Mouse (Mus musculus) brain, embryonic 14.5 days (tissue): ENCODE measurements around the gene Ccdc17.

Experiments
- CTCF ChIP-seq: fragments of 200-500 bp; IDR thresholded peaks from 2 replicates; pipeline ENCODE4 v1.5.1; 2012; ENCODE audit warnings: inconsistent platforms, mild to moderate bottlenecking, moderate library complexity, borderline replicate concordance; ENCODE audit not compliant: insufficient read depth, insufficient read length; ENCODE audit errors: extremely low read depth
- POLR2A ChIP-seq: fragments of 200-500 bp; IDR thresholded peaks from 2 replicates; pipeline ENCODE4 v1.6.1; 2012; ENCODE audit warnings: mild to moderate bottlenecking, inconsistent platforms, borderline replicate concordance; ENCODE audit not compliant: poor library complexity, insufficient read depth, insufficient read length, severe bottlenecking; ENCODE audit errors: extremely low read depth

DNA sequence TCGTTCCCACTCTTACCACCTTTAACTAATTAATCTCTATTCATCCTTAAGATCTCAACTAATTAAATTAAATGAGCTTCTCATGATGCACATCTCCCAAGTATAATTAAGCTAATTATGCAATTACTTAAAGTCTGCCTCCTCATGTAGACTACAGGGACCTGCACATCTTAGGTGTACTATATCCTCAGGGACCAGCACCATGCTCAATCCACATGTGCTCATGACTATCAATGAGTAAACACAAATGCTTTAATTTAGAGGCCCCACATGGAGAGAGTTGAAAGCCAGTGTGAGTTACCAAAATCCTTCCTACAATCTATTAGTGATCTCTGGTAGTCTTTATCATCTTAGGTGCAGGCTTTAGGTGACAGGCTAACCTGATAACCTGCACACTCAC is 38.7 kb downstream of the Ccdc17 start:
- TF ChIP-seq CTCF: no peak
- no peak for TF ChIP-seq POLR2A
